Mouse (Mus musculus) cerebellum, postnatal 4 days (tissue): ENCODE measurements at regions not wholly inside any gene's neighbourhood (a gene's known extent, or its start where the extent isn't known, plus 50 kb on each side); places are given as distances from the start of the nearest gene placed in this dataset.
"Not testable (repeated sequence)": the region's sequence is repeated elsewhere in the genome, so short reads cannot be mapped to it uniquely, and the experiment has no call there.

Experiments used
- DNase-seq, 2 experiments: peaks; one replicate each; pipeline ENCODE4 v3.0.0; 2022; ENCODE audit warnings: low spot score in 2 of 2, mixed read lengths in 1 of 2

- DNase-seq, result peak in 1 of 2 experiments; percentile 24
These were observed 188.0 kb upstream of the Plcz1 start for GRCm38 (mm10) chr6:140229295-140229694.

- no peak for DNase-seq
These were observed 187.5 kb upstream of the Plcz1 start for GRCm38 (mm10) chr6:140228741-140229140.

- no peak for DNase-seq
These were observed 181.5 kb upstream of the Plcz1 start for GRCm38 (mm10) chr6:140222534-140223324.

- DNase-seq, result no peak
These were observed 180.5 kb upstream of the Plcz1 start for GRCm38 (mm10) chr6:140221653-140222272.

GRCm38 (mm10) chr6:140218789-140219188, 177.5 kb upstream of the Plcz1 start:
- no peak for DNase-seq

GRCm38 (mm10) chr6:140212403-140212802, 171.1 kb upstream of the Plcz1 start:
- DNase-seq, result no peak

- DNase-seq, result no peak
These were observed 168.9 kb upstream of the Plcz1 start for GRCm38 (mm10) chr6:140210141-140210540.

- no peak for DNase-seq
These were observed 167.8 kb upstream of the Plcz1 start for GRCm38 (mm10) chr6:140209083-140209482.

- peak in 1 of 2 experiments; percentile 56 for DNase-seq
These were observed 167.1 kb upstream of the Plcz1 start for GRCm38 (mm10) chr6:140208375-140208774.

GRCm38 (mm10) chr6:140206676-140207075, 165.4 kb upstream of the Plcz1 start:
- DNase-seq, result not testable (repeated sequence)

- DNase-seq, result no peak
These were observed 160.1 kb upstream of the Plcz1 start for GRCm38 (mm10) chr6:140201356-140201755.

GRCm38 (mm10) chr6:140200322-140200721, 159.1 kb upstream of the Plcz1 start:
- DNase-seq, result no peak

- DNase-seq, result no peak
These were observed 156.8 kb upstream of the Plcz1 start for GRCm38 (mm10) chr6:140198036-140198435.

- DNase-seq, result no peak
These were observed 155.9 kb upstream of the Plcz1 start for GRCm38 (mm10) chr6:140197113-140197675.

GRCm38 (mm10) chr6:140194276-140194675, 153.0 kb upstream of the Plcz1 start:
- no peak for DNase-seq

- DNase-seq, result peak in 1 of 2 experiments; percentile 26
These were observed 152.1 kb upstream of the Plcz1 start for GRCm38 (mm10) chr6:140193084-140193939.

GRCm38 (mm10) chr6:140192526-140192925, 151.3 kb upstream of the Plcz1 start:
- no peak for DNase-seq

- DNase-seq, result no peak
These were observed 150.1 kb upstream of the Plcz1 start for GRCm38 (mm10) chr6:140191341-140191740.

- no peak for DNase-seq
These were observed 148.3 kb upstream of the Plcz1 start for GRCm38 (mm10) chr6:140189601-140190000.

GRCm38 (mm10) chr6:140187733-140188132, 146.5 kb upstream of the Plcz1 start:
- DNase-seq, result no peak

- no peak for DNase-seq
These were observed 145.8 kb upstream of the Plcz1 start for GRCm38 (mm10) chr6:140187106-140187505.

- DNase-seq, result no peak
These were observed 138.7 kb upstream of the Plcz1 start for GRCm38 (mm10) chr6:140179999-140180398.
